Mouse (Mus musculus) neutrophil, adult 5-6 weeks (primary cell): ENCODE measurements around the gene Arl4a. TPM values are rescaled to one million over a fixed set of nuclear protein-coding genes. Genes with fewer than 3 reads are reported as not detected.
A peak's percentile ranks its signal among the peaks of the same experiment; 100 is the strongest.

Source experiments
- ATAC-seq: fragments of 151-379, 151-347 bp; 2 replicates; pipeline ENCODE4 v1.8.0; 2017; ENCODE audit warnings: mild to moderate bottlenecking, moderate TSS enrichment; ENCODE audit not compliant: insufficient number of reproducible peaks, poor library complexity, low FRiP score, severe bottlenecking; ENCODE audit errors: extremely low read depth
- total RNA-seq: library from RNA; stranded (forward); fragments of 200-1000 nt; gene quantifications from 2 replicates; pipeline ENCODE4 v1.2.3, GENCODE M21; 2017

The Arl4a gene
- total RNA-seq, 1 experiment from 2014 or later: 22.5 TPM

- ATAC-seq: peak; percentile 80
Observed at GRCm38 (mm10) chr12:40016648-40017460, 21.0 kb downstream of the Arl4a start.

GRCm38 (mm10) chr12:40016068-40016467 lies 21.8 kb downstream of the Arl4a start:
- no peak for ATAC-seq

- no peak for ATAC-seq
Observed at GRCm38 (mm10) chr12:40009866-40010265, 28.0 kb downstream of the Arl4a start.

GRCm38 (mm10) chr12:40008459-40008858 lies 29.4 kb downstream of the Arl4a start:
- ATAC-seq: no peak

- no peak for ATAC-seq
Observed at GRCm38 (mm10) chr12:40004766-40005165, 33.1 kb downstream of the Arl4a start.

GRCm38 (mm10) chr12:39998853-39999195 lies 39.0 kb downstream of the Arl4a start:
- ATAC-seq: no peak

- ATAC-seq: no peak
Observed at GRCm38 (mm10) chr12:39998070-39998852, 39.6 kb downstream of the Arl4a start.

- ATAC-seq: no peak
Observed at GRCm38 (mm10) chr12:39997651-39998050, 40.2 kb downstream of the Arl4a start.

- no peak for ATAC-seq
Observed at GRCm38 (mm10) chr12:39996015-39996414, 41.8 kb downstream of the Arl4a start.

- ATAC-seq: no peak
Observed at GRCm38 (mm10) chr12:39995609-39996008, 42.2 kb downstream of the Arl4a start.

GRCm38 (mm10) chr12:39992767-39993302 lies 45.0 kb downstream of the Arl4a start:
- ATAC-seq: no peak

- ATAC-seq: no peak
Observed at GRCm38 (mm10) chr12:39990830-39991780, 46.7 kb downstream of the Arl4a start.

- no peak for ATAC-seq
Observed at GRCm38 (mm10) chr12:39989136-39989535, 48.7 kb downstream of the Arl4a start.

GRCm38 (mm10) chr12:39987177-39987576 lies 50.6 kb downstream of the Arl4a start:
- ATAC-seq: no peak

- ATAC-seq: no peak
Observed at GRCm38 (mm10) chr12:39985639-39986038, 52.2 kb downstream of the Arl4a start.

GRCm38 (mm10) chr12:39979792-39980191 lies 58.0 kb downstream of the Arl4a start:
- ATAC-seq: no peak

GRCm38 (mm10) chr12:39979066-39979465 lies 58.8 kb downstream of the Arl4a start:
- ATAC-seq: no peak

GRCm38 (mm10) chr12:39977996-39978590 lies 59.7 kb downstream of the Arl4a start:
- no peak for ATAC-seq

GRCm38 (mm10) chr12:39976426-39976825 lies 61.4 kb downstream of the Arl4a start:
- no peak for ATAC-seq
